Mouse (Mus musculus) leukemia stem cell, adult 10-12 weeks (primary cell): Measurements from ENCODE around the gene Olfr340. TPM values are rescaled to one million over a fixed set of nuclear protein-coding genes. Genes with fewer than 3 reads are reported as not detected.

ENCODE experiments used
- polyA plus RNA-seq: library from polyadenylated mRNA; stranded (reverse); fragments of >175 nt; gene quantifications from 2 replicates; pipeline ENCODE4 v1.2.3, GENCODE M21; 2012; ENCODE audit warnings: low replicate concordance

The Olfr340 gene
- polyA plus RNA-seq, result not detected in 2 replicates

DNA sequence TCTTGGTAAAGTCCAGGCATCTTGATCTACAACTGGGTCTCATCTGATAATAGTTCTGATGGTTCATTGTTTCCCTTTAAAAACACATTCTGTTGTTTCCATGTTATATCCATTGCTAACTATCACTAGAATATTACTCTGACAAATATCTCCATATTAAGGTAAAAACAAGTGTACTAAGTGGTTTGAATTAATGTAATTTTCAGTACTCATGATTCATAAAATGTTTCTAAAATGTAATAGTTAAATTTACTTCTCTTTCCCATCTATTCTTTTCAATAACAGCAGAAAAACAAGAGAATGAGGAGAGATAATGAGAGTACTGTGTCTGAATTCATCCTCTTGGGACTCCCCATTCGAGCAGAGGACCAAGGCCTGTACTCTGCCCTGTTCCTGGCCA is at the start of gene Olfr340:
Gene Olfr340, plus strand, starts transcription at position 301 of the 400 bp plus-strand sequence.

GRCm38 (mm10) chr2:36418647-36419046 is 33.7 kb upstream of the Olfr340 start, which contains the start of gene Olfr339:
Gene Olfr339, plus strand, starts transcription at chr2:36418947.

DNA sequence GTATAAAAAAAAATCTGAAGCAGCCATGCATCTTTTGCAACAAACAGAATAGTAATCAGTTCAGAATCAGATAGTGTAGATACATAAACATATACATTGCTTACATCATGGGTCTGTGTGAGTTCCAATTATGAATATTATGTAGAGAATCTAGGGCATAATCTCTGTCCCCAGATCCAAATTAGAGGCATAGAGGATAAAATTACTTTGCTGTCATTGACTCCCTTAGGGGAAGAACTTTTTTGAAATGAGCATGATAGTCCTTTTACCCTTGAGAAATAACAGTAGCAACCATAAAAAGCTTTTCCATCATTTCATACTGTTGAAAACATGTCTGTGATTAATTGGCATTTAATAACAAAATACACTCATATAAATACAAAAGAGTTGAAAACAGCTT is 30.0 kb downstream of the Olfr340 start, which contains the start of gene Olfr341:
Gene Olfr341, minus strand, starts transcription at position 101 of the 400 bp plus-strand sequence.

Other genes starting within 250 kb of the Olfr340 start
- gene Ptgs1, start 222.2 kb upstream of the Olfr340 start, polyA plus RNA-seq, result 5.3 and 11.9 TPM in 2 replicates
- 0.03 TPM in 1 of 2 replicates, not detected in the other for gene Olfr338, start 79.1 kb upstream of the Olfr340 start, polyA plus RNA-seq
- not detected in 2 replicates for gene Olfr339, start 33.6 kb upstream of the Olfr340 start, polyA plus RNA-seq
- not detected in 2 replicates for gene Olfr341, start 29.9 kb downstream of the Olfr340 start, polyA plus RNA-seq
- gene Olfr342, start 72.4 kb downstream of the Olfr340 start, polyA plus RNA-seq, result 0.10 TPM in 1 of 2 replicates, not detected in the other
- gene Olfr344, start 114.1 kb downstream of the Olfr340 start, polyA plus RNA-seq, result 0.02 TPM in 1 of 2 replicates, not detected in the other
- not detected in 2 replicates for gene Olfr345, start 187.5 kb downstream of the Olfr340 start, polyA plus RNA-seq
- gene Olfr346, start 233.2 kb downstream of the Olfr340 start, polyA plus RNA-seq, result not detected in 2 replicates